Mouse (Mus musculus): ENCODE measurements around the gene Smco3. TPM values are rescaled to one million over a fixed set of nuclear protein-coding genes. Genes with fewer than 3 reads are reported as not detected.

Gene Smco3
- polyA plus RNA-seq, 1 experiment from 2014 or later, result not detected

DNA sequence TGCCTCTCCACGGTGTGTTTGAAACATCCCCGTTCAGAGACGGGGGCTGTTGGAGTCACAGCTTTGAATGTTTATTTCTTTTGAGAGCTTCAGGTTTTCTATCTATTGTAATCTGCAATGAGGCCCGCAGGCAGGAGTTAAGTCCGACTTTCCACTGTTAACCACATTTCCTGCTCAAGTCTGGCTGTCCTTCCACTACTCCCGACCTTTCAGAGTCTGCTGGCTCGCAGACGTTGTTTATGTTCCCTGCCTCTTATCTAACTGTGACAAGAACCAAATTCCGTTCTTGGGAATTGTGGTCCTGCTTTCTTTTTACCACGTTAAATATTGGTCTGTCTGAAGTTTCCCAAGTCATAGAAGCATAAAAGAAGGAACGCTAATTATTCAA is 22.6 kb upstream of the Smco3 start:
- peak overlapping the region; percentile 67 for H3K9ac ChIP-seq
- peak overlapping the region; percentile 49 for H3K4me3 ChIP-seq
- 0 out of 2 replicates have a peak, but pooled peaks cover 3% of the 10 kb centered on the region for H3K36me3 ChIP-seq
- ATAC-seq (ENCODE audit: insufficient number of reproducible peaks, low FRiP score), result peak; percentile 77
- no peaks in the 10 kb centered on the region for H3K27me3 ChIP-seq (replicated peaks)
- H3K4me2 ChIP-seq, result peak overlapping the region; percentile 66
- 4% methylated on average over 11 of the region's 11 CpGs for WGBS
- no peaks in the 10 kb centered on the region for H3K9me3 ChIP-seq (replicated peaks)
- H3K4me1 ChIP-seq (replicated peaks), result peaks cover 70% of the 10 kb centered on the region
- peak overlapping the region; percentile 98 for H3K27ac ChIP-seq (ENCODE audit: poor library complexity, severe bottlenecking)

DNA sequence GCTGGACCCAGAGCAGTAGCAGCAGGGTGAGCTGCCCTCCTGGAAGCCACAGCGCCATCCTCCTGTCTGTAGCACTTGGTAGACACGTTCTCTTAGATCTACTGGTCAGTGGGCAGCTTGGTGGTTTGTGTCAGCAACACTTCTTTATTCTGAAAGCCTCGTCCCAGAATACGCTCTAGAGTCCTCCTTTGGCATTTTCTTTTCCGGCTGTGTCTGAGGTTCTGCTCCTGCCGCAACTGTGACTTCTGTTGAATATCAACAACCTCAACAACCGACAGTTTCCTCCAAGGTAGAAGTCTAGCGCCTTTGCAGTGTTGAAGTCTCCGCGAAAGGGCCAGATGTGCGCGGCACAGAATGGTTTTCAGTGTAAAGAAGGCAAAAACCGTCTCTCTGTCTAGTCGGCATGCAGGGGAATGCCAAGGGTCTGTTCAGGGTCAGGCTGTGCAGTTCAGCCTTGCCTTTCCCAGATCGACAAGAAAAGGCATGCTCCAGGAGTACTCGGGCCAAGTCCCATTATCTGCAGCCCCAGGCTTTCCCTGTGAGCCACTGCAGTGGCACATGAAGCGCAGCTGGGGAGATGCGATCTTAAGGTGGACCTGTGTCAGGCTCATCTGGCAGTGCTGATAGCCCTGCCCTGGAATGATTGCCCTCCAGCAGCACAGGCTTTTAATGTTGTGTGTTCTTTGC is 22.1 kb upstream of the Smco3 start, which contains the start of gene Art4:
Gene Art4, minus strand, starts transcription at position 548 of the 687 bp plus-strand sequence.
- 8% methylated on average over 18 of the region's 18 CpGs for WGBS
- peaks cover 75% of the 10 kb centered on the region for H3K4me1 ChIP-seq (replicated peaks)
- peak; percentile 91 for ATAC-seq (ENCODE audit: insufficient number of reproducible peaks, low FRiP score)
- H3K27ac ChIP-seq (ENCODE audit: poor library complexity, severe bottlenecking), result peak within 1 kb of the TSS; percentile 98
- H3K4me3 ChIP-seq, result peak within 1 kb of the TSS; percentile 49
- peak within 1 kb of the TSS; percentile 66 for H3K4me2 ChIP-seq
- H3K9me3 ChIP-seq (replicated peaks), result no peaks in the 10 kb centered on the region
- H3K9ac ChIP-seq, result peak within 1 kb of the TSS; percentile 67
- H3K36me3 ChIP-seq, result 0 out of 2 replicates have a peak, but pooled peaks cover 3% of the 10 kb centered on the region
- H3K27me3 ChIP-seq (replicated peaks), result no peaks in the 10 kb centered on the region

DNA sequence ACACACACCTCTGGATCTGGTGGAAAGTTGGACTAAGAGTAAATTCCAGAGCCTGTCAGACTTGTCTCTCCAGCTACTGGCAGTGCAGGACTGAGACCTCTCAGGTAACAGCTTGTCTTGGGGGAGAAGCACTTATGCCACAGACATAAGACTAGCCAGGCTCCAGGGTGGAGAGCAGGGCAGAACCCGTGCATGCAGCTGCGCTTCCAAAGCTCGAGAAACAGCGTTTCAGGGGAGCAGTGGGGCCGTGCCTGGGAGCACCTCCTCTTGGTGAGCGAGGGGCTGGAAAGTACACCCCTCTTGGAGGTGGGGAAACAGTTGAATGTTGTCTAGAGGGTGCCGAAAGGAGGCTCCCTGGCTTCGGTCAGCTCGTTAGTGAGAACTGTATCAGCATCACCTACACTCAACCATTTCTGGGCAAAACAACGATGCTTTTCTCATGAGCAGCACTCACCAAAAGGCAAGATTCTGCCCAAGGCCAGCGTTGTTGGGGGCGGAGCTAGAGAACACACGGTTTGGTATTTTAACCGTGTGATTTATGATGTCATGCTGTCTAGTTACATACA is 20.9 kb upstream of the Smco3 start:
- no peaks in the 10 kb centered on the region for H3K9me3 ChIP-seq (replicated peaks)
- peak; percentile 56 for ATAC-seq (ENCODE audit: insufficient number of reproducible peaks, low FRiP score)
- peak overlapping the region; percentile 67 for H3K4me2 ChIP-seq
- WGBS, result 19% methylated on average over 14 of the region's 14 CpGs
- peaks cover 10% of the 10 kb centered on the region for H3K36me3 ChIP-seq
- H3K4me1 ChIP-seq (replicated peaks), result peaks cover 71% of the 10 kb centered on the region
- peak overlapping the region; percentile 64 for H3K9ac ChIP-seq
- peak overlapping the region; percentile 46 for H3K4me3 ChIP-seq
- no peaks in the 10 kb centered on the region for H3K27me3 ChIP-seq (replicated peaks)
- H3K27ac ChIP-seq (ENCODE audit: poor library complexity, severe bottlenecking), result peak overlapping the region; percentile 90

DNA sequence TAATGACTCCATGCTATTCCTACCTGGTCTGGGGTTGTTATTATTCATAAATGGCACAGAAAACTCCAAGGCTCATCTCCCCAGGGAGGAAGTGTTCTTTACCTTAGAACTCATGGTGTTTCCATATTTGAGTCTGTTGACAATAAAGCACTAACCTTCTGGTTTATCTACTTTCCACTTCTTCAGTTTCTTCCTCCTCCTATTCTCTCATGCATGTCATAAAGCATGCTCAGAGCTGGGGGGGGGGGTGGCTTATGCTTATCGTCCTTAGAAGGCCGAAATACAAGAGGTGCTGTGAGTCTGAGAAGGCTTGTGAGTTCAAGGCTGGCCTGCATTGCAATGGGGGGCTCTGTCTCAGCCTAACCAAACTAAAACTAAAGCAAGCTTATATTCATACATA is 19.9 kb upstream of the Smco3 start:
- H3K4me3 ChIP-seq, result peak overlapping the region; percentile 46
- H3K9ac ChIP-seq, result peak overlapping the region; percentile 64; the same call in 1 of the 2 replicates
- 47% methylated on average over 2 of the region's 2 CpGs for WGBS
- H3K9me3 ChIP-seq (replicated peaks), result no peaks in the 10 kb centered on the region
- H3K27me3 ChIP-seq (replicated peaks), result no peaks in the 10 kb centered on the region
- peak overlapping the region; percentile 67 for H3K4me2 ChIP-seq
- no peak for ATAC-seq (ENCODE audit: insufficient number of reproducible peaks, low FRiP score)
- peaks cover 10% of the 10 kb centered on the region for H3K36me3 ChIP-seq
- peak overlapping the region; percentile 90 for H3K27ac ChIP-seq (ENCODE audit: poor library complexity, severe bottlenecking)
- H3K4me1 ChIP-seq (replicated peaks), result peaks cover 68% of the 10 kb centered on the region

DNA sequence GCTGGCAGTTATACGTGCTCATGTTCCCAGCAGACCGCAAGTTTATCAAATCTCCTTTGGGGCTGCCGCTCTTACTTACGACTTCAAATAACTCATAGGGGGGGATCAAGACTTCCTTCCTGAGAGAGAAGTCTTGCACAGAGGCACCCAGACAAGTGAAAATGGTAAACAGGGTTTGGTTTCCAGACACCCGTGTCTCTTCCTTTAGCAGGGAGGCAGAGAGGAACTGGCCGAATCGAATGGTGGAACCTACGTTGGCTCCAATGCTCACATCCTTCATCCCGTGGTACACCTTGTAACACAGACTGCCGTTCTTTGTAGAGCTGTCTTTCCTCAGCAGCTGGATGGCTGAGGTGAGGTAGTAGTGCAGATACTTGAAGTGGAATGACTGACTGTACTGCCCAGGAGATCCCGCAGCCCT is 19.1 kb upstream of the Smco3 start:
- Histone ChIP-seq H3K4me2 (peak overlapping the region; percentile 67), H3K4me1 (replicated peaks) (peaks cover 67% of the 10 kb centered on the region), H3K27me3 (replicated peaks) (no peaks in the 10 kb centered on the region), H3K4me3 (peak overlapping the region; percentile 4; the same call in 1 of the 2 replicates), H3K9me3 (replicated peaks) (no peaks in the 10 kb centered on the region), H3K9ac (no peak overlapping the region), H3K36me3 (peaks cover 10% of the 10 kb centered on the region), H3K27ac (ENCODE audit: poor library complexity, severe bottlenecking) (no peak overlapping the region)
- WGBS, result 75% methylated on average over 11 of the region's 11 CpGs
- no peak for ATAC-seq (ENCODE audit: insufficient number of reproducible peaks, low FRiP score)

DNA sequence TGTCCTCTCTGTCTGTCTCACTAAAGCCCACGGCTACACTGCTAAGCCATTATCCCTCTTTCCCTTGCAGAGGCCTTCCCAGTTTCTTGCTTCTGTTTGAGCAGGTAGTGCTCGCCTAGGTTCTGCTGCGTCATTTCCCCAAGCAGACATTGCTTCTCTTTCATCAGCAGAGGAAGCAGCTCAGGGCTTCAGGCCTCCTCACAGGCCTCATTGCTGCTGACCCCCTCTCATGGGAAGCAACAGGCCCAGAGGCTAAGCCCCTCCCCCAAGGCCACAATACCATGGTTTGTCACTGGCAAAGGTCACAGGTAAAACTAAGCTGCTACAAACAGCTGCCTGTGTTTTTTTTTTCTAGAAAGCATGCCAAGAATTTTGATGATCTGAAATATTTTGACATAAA is 17.5 kb upstream of the Smco3 start:
- H3K4me1 ChIP-seq (replicated peaks), result peaks cover 53% of the 10 kb centered on the region
- WGBS, result 66% methylated on average over 3 of the region's 3 CpGs
- H3K4me3 ChIP-seq, result no peak overlapping the region
- no peaks in the 10 kb centered on the region for H3K27me3 ChIP-seq (replicated peaks)
- H3K9me3 ChIP-seq (replicated peaks), result no peaks in the 10 kb centered on the region
- ATAC-seq (ENCODE audit: insufficient number of reproducible peaks, low FRiP score), result no peak
- peaks cover 25% of the 10 kb centered on the region for H3K36me3 ChIP-seq
- no peak overlapping the region for H3K9ac ChIP-seq
- H3K27ac ChIP-seq (ENCODE audit: poor library complexity, severe bottlenecking), result peak overlapping the region; percentile 52
- no peak overlapping the region for H3K4me2 ChIP-seq

DNA sequence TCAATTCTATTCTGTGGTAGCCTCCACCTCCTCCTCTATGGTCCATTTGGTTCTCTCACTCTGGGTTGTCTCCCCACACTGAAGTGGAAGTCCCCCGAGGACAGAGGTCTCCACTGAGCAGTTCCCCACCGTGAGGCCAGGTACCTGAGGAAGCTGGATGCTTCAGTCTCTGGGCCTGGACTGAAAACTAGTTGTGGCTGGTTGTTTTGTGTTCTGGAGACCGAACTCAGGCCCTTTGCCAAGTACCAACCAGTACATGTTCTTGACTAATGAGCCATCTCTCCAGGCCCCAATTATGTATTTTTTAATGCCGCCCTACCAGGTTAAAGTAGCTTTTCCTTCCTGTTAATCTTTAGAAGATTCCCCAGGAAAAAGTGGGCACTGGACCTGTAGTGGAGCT is 17.1 kb upstream of the Smco3 start:
- no peak for ATAC-seq (ENCODE audit: insufficient number of reproducible peaks, low FRiP score)
- no peak overlapping the region for H3K4me3 ChIP-seq
- no peaks in the 10 kb centered on the region for H3K9me3 ChIP-seq (replicated peaks)
- peaks cover 49% of the 10 kb centered on the region for H3K4me1 ChIP-seq (replicated peaks)
- peak overlapping the region; percentile 52; the same call in 1 of the 2 replicates for H3K27ac ChIP-seq (ENCODE audit: poor library complexity, severe bottlenecking)
- peaks cover 25% of the 10 kb centered on the region for H3K36me3 ChIP-seq
- 85% methylated on average over 4 of the region's 4 CpGs for WGBS
- no peak overlapping the region for H3K9ac ChIP-seq
- no peaks in the 10 kb centered on the region for H3K27me3 ChIP-seq (replicated peaks)
- H3K4me2 ChIP-seq, result no peak overlapping the region

DNA sequence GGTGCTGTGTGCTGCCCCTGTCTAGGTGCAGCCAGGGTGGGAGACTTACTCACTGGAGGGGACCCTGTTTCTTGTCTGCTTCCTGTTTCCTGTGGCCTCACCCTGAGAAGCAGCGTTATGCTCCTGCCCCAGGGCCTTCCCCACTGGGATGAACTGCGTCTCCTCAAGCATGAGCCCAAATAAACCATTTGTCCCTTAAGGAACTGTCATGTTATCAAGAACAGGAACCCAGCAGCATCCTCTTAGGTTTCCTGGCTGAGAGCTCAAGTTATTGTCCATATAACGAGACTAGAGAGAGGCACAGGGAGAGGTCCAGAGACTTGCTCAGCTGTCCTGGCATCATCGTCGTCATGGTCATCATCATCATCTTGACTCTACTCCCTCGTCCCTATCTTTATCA is 15.0 kb upstream of the Smco3 start:
- H3K27me3 ChIP-seq (replicated peaks), result no peaks in the 10 kb centered on the region
- no peaks in the 10 kb centered on the region for H3K9me3 ChIP-seq (replicated peaks)
- no peak overlapping the region for H3K27ac ChIP-seq (ENCODE audit: poor library complexity, severe bottlenecking)
- H3K9ac ChIP-seq, result no peak overlapping the region
- no peak overlapping the region for H3K4me2 ChIP-seq
- peaks cover 30% of the 10 kb centered on the region for H3K36me3 ChIP-seq
- 0 out of 2 replicates have a peak, but pooled peaks have one; percentile 9 for ATAC-seq (ENCODE audit: insufficient number of reproducible peaks, low FRiP score)
- no peak overlapping the region for H3K4me3 ChIP-seq
- 48% methylated on average over 6 of the region's 6 CpGs for WGBS
- peaks cover 32% of the 10 kb centered on the region for H3K4me1 ChIP-seq (replicated peaks)

DNA sequence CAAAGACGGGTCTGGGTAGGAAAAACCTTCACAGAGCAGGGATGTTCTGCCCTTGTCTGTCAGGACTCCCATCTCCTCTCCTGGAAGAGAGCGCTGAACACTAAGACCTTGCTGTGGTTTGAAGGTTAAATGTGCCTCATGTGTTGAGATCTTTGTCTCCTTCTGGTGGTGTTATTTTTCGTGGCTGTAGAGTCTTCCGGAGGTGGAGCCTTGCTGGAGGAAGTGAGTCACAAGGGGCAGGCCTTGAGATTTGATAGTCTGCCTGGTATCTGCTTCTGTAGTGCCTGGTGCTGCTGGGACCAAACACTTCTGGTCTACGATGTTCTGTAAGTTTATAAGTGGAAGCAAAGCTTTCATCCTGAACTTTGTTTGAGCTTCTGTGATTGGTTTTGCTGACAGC is 13.7 kb upstream of the Smco3 start:
- H3K27me3 ChIP-seq (replicated peaks), result no peaks in the 10 kb centered on the region
- WGBS, result 82% methylated on average over 5 of the region's 5 CpGs
- ATAC-seq (ENCODE audit: insufficient number of reproducible peaks, low FRiP score), result no peak

DNA sequence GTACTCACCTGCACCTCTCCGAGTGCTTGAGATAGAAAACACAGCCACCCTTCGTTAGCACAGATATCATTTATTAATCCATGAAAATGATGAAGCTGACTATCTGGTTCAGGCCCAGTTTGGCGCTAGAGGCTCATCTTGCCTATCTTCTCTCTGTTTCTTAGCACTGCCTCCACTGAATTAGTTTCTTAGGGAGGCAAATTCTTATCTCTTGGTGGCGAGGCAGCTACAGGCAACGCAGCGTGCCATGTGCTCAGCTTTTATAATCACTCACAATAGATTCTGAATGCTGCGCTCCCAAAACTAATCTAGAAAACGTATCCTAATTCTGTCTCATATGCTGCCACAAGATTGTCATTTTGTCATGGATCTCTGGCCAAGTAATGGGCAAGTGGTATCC is 13.1 kb upstream of the Smco3 start:
- ATAC-seq (ENCODE audit: insufficient number of reproducible peaks, low FRiP score), result no peak
- H3K27me3 ChIP-seq (replicated peaks), result no peaks in the 10 kb centered on the region
- WGBS, result 80% methylated on average over 8 of the region's 8 CpGs
- no peak overlapping the region for H3K4me2 ChIP-seq
- peaks cover 26% of the 10 kb centered on the region for H3K36me3 ChIP-seq
- H3K4me1 ChIP-seq (replicated peaks), result peaks cover 22% of the 10 kb centered on the region
- no peaks in the 10 kb centered on the region for H3K9me3 ChIP-seq (replicated peaks)
- no peak overlapping the region for H3K4me3 ChIP-seq
- no peak overlapping the region for H3K27ac ChIP-seq (ENCODE audit: poor library complexity, severe bottlenecking)
- H3K9ac ChIP-seq, result no peak overlapping the region

More for the DNA sequence above, 13.7 kb upstream of the Smco3 start:
- Histone ChIP-seq H3K4me2 (no peak overlapping the region), H3K9me3 (replicated peaks) (no peaks in the 10 kb centered on the region), H3K9ac (no peak overlapping the region), H3K36me3 (peaks cover 26% of the 10 kb centered on the region), H3K4me1 (replicated peaks) (peaks cover 22% of the 10 kb centered on the region), H3K27ac (ENCODE audit: poor library complexity, severe bottlenecking) (no peak overlapping the region), H3K4me3 (no peak overlapping the region)

DNA sequence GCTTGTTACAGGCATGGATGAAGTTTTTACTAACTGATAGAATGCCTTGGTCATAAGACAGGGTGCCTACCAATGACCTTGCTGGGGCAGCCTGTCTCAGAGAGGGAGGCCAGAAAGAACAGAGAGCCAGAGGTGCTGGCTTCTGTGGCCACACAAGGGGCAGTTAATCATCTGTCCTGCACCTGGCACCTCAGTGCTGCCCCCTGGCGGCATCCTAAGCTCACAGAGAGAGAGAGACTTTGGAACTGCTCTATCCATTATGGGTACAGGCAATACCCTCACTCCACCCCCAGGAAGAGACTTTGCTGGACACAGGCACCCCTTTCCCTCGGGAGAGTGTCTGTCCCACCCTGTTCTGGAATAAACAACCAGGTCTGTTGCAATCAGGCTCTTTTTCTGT is 12.5 kb upstream of the Smco3 start:
- no peak overlapping the region for H3K9ac ChIP-seq
- H3K4me2 ChIP-seq, result no peak overlapping the region
- peaks cover 19% of the 10 kb centered on the region for H3K4me1 ChIP-seq (replicated peaks)
- no peaks in the 10 kb centered on the region for H3K27me3 ChIP-seq (replicated peaks)
- H3K36me3 ChIP-seq, result peaks cover 26% of the 10 kb centered on the region
- 20% methylated on average over 2 of the region's 2 CpGs for WGBS
- ATAC-seq (ENCODE audit: insufficient number of reproducible peaks, low FRiP score), result 0 out of 2 replicates have a peak, but pooled peaks have one; percentile 24
- H3K27ac ChIP-seq (ENCODE audit: poor library complexity, severe bottlenecking), result no peak overlapping the region
- no peak overlapping the region for H3K4me3 ChIP-seq
- H3K9me3 ChIP-seq (replicated peaks), result no peaks in the 10 kb centered on the region
